Comparison of ENCODE assay signal across 8 mouse cellular contexts in genomic region chrX:75096163-75096770, GRCm38 (mm10). TPM values are rescaled to one million over a fixed set of nuclear protein-coding genes. Genes with fewer than 3 reads are reported as not detected.
A peak's percentile ranks its signal among the peaks of the same experiment; 100 is the strongest.
DNase-seq lines count a peak whose midpoint lies in the region; ATAC-seq lines count a peak whose summit lies in the region.

No protein-coding gene starts in this region.

- H3K4me1 ChIP-seq in heart, embryonic 14.5 days (ENCODE audit: control insufficient read depth in 2 of 2, insufficient read depth in 2 of 2, low read length in 2 of 2), result no peaks in the 10 kb centered on the region
- H3K4me1 ChIP-seq in limb, embryonic 13.5 days, result no peaks in the 10 kb centered on the region
- H3K4me1 ChIP-seq in neural tube, embryonic 13.5 days (replicated peaks), result peaks cover 10% of the 10 kb centered on the region

- ATAC-seq in heart, embryonic 14.5 days (ENCODE audit: insufficient number of reproducible peaks, insufficient read depth, low FRiP score, low read depth), result no peak
- no peak for ATAC-seq in limb, embryonic 13.5 days (ENCODE audit: low FRiP score, low read depth)
- no peak; the same call in 1 of the 2 replicates for ATAC-seq in neural tube, embryonic 13.5 days (ENCODE audit: low read depth)

- H3K27me3 ChIP-seq in heart, embryonic 14.5 days (ENCODE audit: control insufficient read depth, insufficient read depth, low read length), result no peaks in the 10 kb centered on the region
- no peaks in the 10 kb centered on the region for H3K27me3 ChIP-seq in limb, embryonic 13.5 days
- H3K27me3 ChIP-seq in neural tube, embryonic 13.5 days, result no peaks in the 10 kb centered on the region

- 22% methylated on average over 23 of the region's 23 CpGs for WGBS in heart, embryonic 14.5 days
- 18% methylated on average over 23 of the region's 23 CpGs for whole genome bisulfite sequencing in limb, embryonic 13.5 days
- 22% methylated on average over 23 of the region's 23 CpGs for WGBS in neural tube, embryonic 13.5 days

- H3K4me2 ChIP-seq in heart, embryonic 14.5 days (ENCODE audit: low read length), result peak overlapping the region; percentile 70
- H3K4me2 ChIP-seq in limb, embryonic 13.5 days (replicated peaks), result peak overlapping the region; percentile 61
- H3K4me2 ChIP-seq in neural tube, embryonic 13.5 days, result peak overlapping the region; percentile 60

- intact Hi-C loops in gastrocnemius, postnatal 36 days (cut with DNase I), result no loop called here

- H3K9ac ChIP-seq in heart, embryonic 14.5 days (ENCODE audit: low read length), result peak overlapping the region; percentile 68
- peak overlapping the region; percentile 72 for H3K9ac ChIP-seq in limb, embryonic 13.5 days
- peak overlapping the region; percentile 68 for H3K9ac ChIP-seq in neural tube, embryonic 13.5 days

- H3K27ac ChIP-seq in heart, embryonic 14.5 days (replicated peaks in 1 of 2; ENCODE audit: control insufficient read depth in 1 of 2, insufficient read depth in 1 of 2, low read depth in 2 of 2, low read length in 2 of 2), result peak overlapping the region; percentile 74 to 88
- peak overlapping the region; percentile 75; the same call in 1 of the 2 replicates for H3K27ac ChIP-seq in limb, embryonic 13.5 days
- peak overlapping the region; percentile 49; the same call in 1 of the 2 replicates for H3K27ac ChIP-seq in neural tube, embryonic 13.5 days (replicated peaks)

- H3K4me3 ChIP-seq in heart, embryonic 14.5 days (ENCODE audit: control insufficient read depth in 1 of 2, insufficient read depth in 1 of 2, low read depth in 1 of 2, low read length in 2 of 2), result peak overlapping the region; percentile 46 to 79
- peak overlapping the region; percentile 58 for H3K4me3 ChIP-seq in limb, embryonic 13.5 days
- H3K4me3 ChIP-seq in neural tube, embryonic 13.5 days, result peak overlapping the region; percentile 59

- H3K36me3 ChIP-seq in heart, embryonic 14.5 days (ENCODE audit: control insufficient read depth, insufficient read depth, low read length), result peaks cover 32% of the 10 kb centered on the region
- peaks cover 13% of the 10 kb centered on the region for H3K36me3 ChIP-seq in limb, embryonic 13.5 days
- peaks cover 15% of the 10 kb centered on the region for H3K36me3 ChIP-seq in neural tube, embryonic 13.5 days

- DNase-seq in ovary, postnatal 36 days (ENCODE audit: low spot score), result peak; percentile 5
- DNase-seq in ovary, postnatal 10 days (ENCODE audit: low spot score), result no peak
- DNase-seq in brain, adult 2 months (ENCODE audit: low read depth, low spot score), result peak; percentile 13
- no peak for DNase-seq in urinary bladder, adult 18-20 months (ENCODE audit: low spot score in 2 of 2)
- no peak for DNase-seq in gastrocnemius, postnatal 36 days

- H3K9me3 ChIP-seq in heart, embryonic 14.5 days (ENCODE audit: control insufficient read depth, low read length), result no peaks in the 10 kb centered on the region
- H3K9me3 ChIP-seq in limb, embryonic 13.5 days, result no peaks in the 10 kb centered on the region
- no peaks in the 10 kb centered on the region for H3K9me3 ChIP-seq in neural tube, embryonic 13.5 days

RNA-seq across cellular contexts. Expression of gene Dkc1, which starts 0.6 kb away (rescaled TPM):
- 62.4 and 70.2 TPM in 2 replicates for polyA plus RNA-seq in heart, embryonic 14.5 days (2014; fragmentation: Nextera tagmentation; extraction: Ambion mirVana)
- polyA plus RNA-seq in limb, embryonic 13.5 days (2015; fragmentation: Nextera tagmentation; extraction: Ambion mirVana), result 150 and 161 TPM in 2 replicates
- polyA plus RNA-seq in neural tube, embryonic 13.5 days (2015; fragmentation: Nextera tagmentation; extraction: Ambion mirVana), result 58.8 and 63.6 TPM in 2 replicates
- 10 to 100 TPM; 25.5 to 29.2 TPM for total RNA-seq in gastrocnemius, postnatal 36 days (2021)

RNA-seq across cellular contexts. Expression of gene Gab3, which starts 11.0 kb away (rescaled TPM):
- 3.3 TPM in 2 replicates for polyA plus RNA-seq in heart, embryonic 14.5 days (2014; fragmentation: Nextera tagmentation; extraction: Ambion mirVana)
- polyA plus RNA-seq in limb, embryonic 13.5 days (2015; fragmentation: Nextera tagmentation; extraction: Ambion mirVana), result 2.3 and 2.4 TPM in 2 replicates
- 2.1 and 2.7 TPM in 2 replicates for polyA plus RNA-seq in neural tube, embryonic 13.5 days (2015; fragmentation: Nextera tagmentation; extraction: Ambion mirVana)
- total RNA-seq in gastrocnemius, postnatal 36 days (2021), result under 1 TPM; 0.52 to 0.84 TPM

RNA-seq across cellular contexts. Expression of gene Mpp1, which starts 34.5 kb away (rescaled TPM):
- polyA plus RNA-seq in heart, embryonic 14.5 days (2014; fragmentation: Nextera tagmentation; extraction: Ambion mirVana), result 28.9 and 31.5 TPM in 2 replicates
- 47.9 and 48.6 TPM in 2 replicates for polyA plus RNA-seq in limb, embryonic 13.5 days (2015; fragmentation: Nextera tagmentation; extraction: Ambion mirVana)
- polyA plus RNA-seq in neural tube, embryonic 13.5 days (2015; fragmentation: Nextera tagmentation; extraction: Ambion mirVana), result 27.2 and 28.3 TPM in 2 replicates
- 10 to 100 TPM; 12.2 to 13.8 TPM for total RNA-seq in gastrocnemius, postnatal 36 days (2021)

Comparison
In these comparisons a context has a peak if more than half of its experiments do, and no peak if none do; other contexts are left out.
1. DNase-seq: peak in ovary, postnatal 36 days (single experiment) and brain, adult 2 months (single experiment); none in ovary, postnatal 10 days (single experiment), urinary bladder, adult 18-20 months (0 of 2) and gastrocnemius, postnatal 36 days (0 of 2).
2. Peak in every context shown above with its lines, with median percentiles within 50 percentile points of each other: H3K27ac ChIP-seq, H3K4me2 ChIP-seq, H3K4me3 ChIP-seq and H3K9ac ChIP-seq.